Mouse (Mus musculus): ENCODE measurements around the gene Hcfc2. TPM values are rescaled to one million over a fixed set of nuclear protein-coding genes. Genes with fewer than 3 reads are reported as not detected.

Gene Hcfc2
- polyA plus RNA-seq, 1 experiment, result 8.1 TPM

DNA sequence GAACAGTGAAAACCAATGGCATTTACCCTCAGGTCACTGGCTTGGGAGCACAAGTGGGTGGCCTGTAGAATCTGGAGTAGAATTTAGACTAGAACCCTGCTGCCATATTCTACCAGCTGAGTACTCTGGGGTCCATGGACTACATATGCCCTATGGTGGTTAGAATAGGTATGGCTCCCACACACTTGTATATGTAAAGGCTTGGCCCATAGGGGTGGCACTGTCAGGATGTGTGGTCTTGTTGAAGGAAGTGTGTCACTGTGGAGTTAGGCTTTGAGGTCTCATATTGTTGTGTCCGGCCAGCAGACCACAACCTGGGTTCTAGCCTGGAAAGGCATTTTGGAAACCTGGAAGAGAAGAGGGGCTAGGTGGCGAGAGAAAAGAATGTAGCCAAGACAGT is 74.8 kb downstream of the Hcfc2 start:
- Histone ChIP-seq H3K4me1 (ENCODE audit: control insufficient read depth, insufficient read depth, low read length) (no peaks in the 10 kb centered on the region), H3K4me3 (ENCODE audit: insufficient read depth, low read depth, low read length) (no peak overlapping the region), H3K27ac (ENCODE audit: insufficient read depth, low read depth, low read length) (no peak overlapping the region), H3K27me3 (replicated peaks; ENCODE audit: control insufficient read depth, insufficient read depth, low read length) (no peaks in the 10 kb centered on the region), H3K36me3 (ENCODE audit: control insufficient read depth, insufficient read depth, low read length) (no peaks in the 10 kb centered on the region)
- TF ChIP-seq CTCF (conservative IDR thresholded peaks at IDR 0.05; ENCODE audit: insufficient read depth, insufficient read length, low read depth, low read length), result no peak
- TF ChIP-seq POLR2A (IDR thresholded peaks at IDR 0.05; ENCODE audit: low read depth, low read length), result no peak
- 85% methylated on average over 2 of the region's 2 CpGs for WGBS
- DNase-seq, result no peak

DNA sequence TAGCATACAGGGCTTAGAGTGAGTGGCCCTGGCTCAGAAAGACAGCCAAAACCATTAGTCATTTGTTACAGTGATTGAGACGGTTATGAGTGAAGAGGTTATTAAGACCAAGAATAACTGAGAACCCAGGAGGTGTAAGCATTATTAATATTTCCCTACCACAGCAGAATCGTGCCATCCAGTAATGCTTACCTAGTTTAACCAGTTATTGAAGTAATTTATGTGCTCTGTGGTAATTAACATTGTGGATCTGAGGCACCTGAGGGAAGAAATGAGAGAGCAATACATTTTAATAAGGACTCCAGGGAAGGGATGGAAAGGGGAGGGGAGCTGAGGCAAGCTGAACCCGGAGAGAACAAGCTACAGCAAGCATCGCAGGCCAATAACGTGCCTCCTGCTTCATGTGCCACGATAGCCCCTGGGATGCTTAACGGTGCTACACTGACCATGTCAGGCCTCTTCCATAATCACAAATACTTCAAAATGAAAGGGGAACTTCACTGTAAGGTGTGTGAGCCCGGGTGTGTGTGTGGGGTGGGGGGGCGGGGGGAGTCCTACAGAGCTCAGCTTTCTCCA is 75.7 kb downstream of the Hcfc2 start:
- DNase-seq, result no peak
- H3K4me1 ChIP-seq (ENCODE audit: control insufficient read depth, insufficient read depth, low read length), result no peaks in the 10 kb centered on the region
- TF ChIP-seq POLR2A (IDR thresholded peaks at IDR 0.05; ENCODE audit: low read depth, low read length) (no peak), CTCF (conservative IDR thresholded peaks at IDR 0.05; ENCODE audit: insufficient read depth, insufficient read length, low read depth, low read length) (no peak)
- no peaks in the 10 kb centered on the region for H3K27me3 ChIP-seq (replicated peaks; ENCODE audit: control insufficient read depth, insufficient read depth, low read length)
- H3K27ac ChIP-seq (ENCODE audit: insufficient read depth, low read depth, low read length), result no peak overlapping the region
- H3K4me3 ChIP-seq (ENCODE audit: insufficient read depth, low read depth, low read length), result no peak overlapping the region
- H3K36me3 ChIP-seq (ENCODE audit: control insufficient read depth, insufficient read depth, low read length), result no peaks in the 10 kb centered on the region
- 78% methylated on average over 9 of the region's 9 CpGs for WGBS

DNA sequence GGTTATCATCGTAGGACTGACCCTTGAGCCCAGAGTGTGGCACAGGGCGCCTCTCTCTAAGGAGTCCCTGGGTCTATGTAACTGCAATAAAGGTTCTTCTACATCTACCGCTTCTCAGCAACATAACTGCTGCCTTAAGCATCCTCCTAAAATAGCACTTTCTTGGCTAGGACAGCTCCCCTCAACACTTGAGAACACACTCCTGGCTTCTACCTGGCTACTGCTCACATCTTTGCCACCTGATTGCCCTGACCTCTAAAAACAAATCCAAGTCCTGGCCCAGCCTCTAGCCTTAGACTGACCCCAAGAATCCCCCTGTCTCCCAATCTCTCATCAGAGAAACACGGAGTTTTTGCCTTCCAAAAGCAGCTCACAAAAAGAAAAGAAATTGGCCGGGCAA is 78.9 kb downstream of the Hcfc2 start:
- no peak for TF ChIP-seq POLR2A (IDR thresholded peaks at IDR 0.05; ENCODE audit: low read depth, low read length)
- TF ChIP-seq CTCF (conservative IDR thresholded peaks at IDR 0.05; ENCODE audit: insufficient read depth, insufficient read length, low read depth, low read length), result no peak

GRCm38 (mm10) chr10:82777075-82777474 is 81.1 kb downstream of the Hcfc2 start:
- Histone ChIP-seq H3K27me3 (replicated peaks; ENCODE audit: control insufficient read depth, insufficient read depth, low read length) (no peaks in the 10 kb centered on the region), H3K4me3 (ENCODE audit: insufficient read depth, low read depth, low read length) (no peak overlapping the region), H3K4me1 (ENCODE audit: control insufficient read depth, insufficient read depth, low read length) (no peaks in the 10 kb centered on the region; the same call in 1 of the 2 replicates), H3K27ac (ENCODE audit: insufficient read depth, low read depth, low read length) (no peak overlapping the region), H3K36me3 (ENCODE audit: control insufficient read depth, insufficient read depth, low read length) (no peaks in the 10 kb centered on the region)
- TF ChIP-seq CTCF (conservative IDR thresholded peaks at IDR 0.05; ENCODE audit: insufficient read depth, insufficient read length, low read depth, low read length) (no peak), POLR2A (IDR thresholded peaks at IDR 0.05; ENCODE audit: low read depth, low read length) (no peak)
- WGBS, result 61% methylated on average over 2 of the region's 2 CpGs
- DNase-seq, result no peak

More for the DNA sequence above, 78.9 kb downstream of the Hcfc2 start:
- Histone ChIP-seq H3K4me1 (ENCODE audit: control insufficient read depth, insufficient read depth, low read length) (no peaks in the 10 kb centered on the region; the same call in 1 of the 2 replicates), H3K27me3 (replicated peaks; ENCODE audit: control insufficient read depth, insufficient read depth, low read length) (no peaks in the 10 kb centered on the region), H3K36me3 (ENCODE audit: control insufficient read depth, insufficient read depth, low read length) (no peaks in the 10 kb centered on the region), H3K4me3 (ENCODE audit: insufficient read depth, low read depth, low read length) (no peak overlapping the region), H3K27ac (ENCODE audit: insufficient read depth, low read depth, low read length) (no peak overlapping the region)
- WGBS, result 93% methylated on average over 5 of the region's 5 CpGs
- no peak for DNase-seq

GRCm38 (mm10) chr10:82777886-82778285 is 81.9 kb downstream of the Hcfc2 start:
- WGBS, result 22% methylated on average over 13 of the region's 13 CpGs
- DNase-seq, result peak; percentile 70
- no peaks in the 10 kb centered on the region for H3K27me3 ChIP-seq (replicated peaks; ENCODE audit: control insufficient read depth, insufficient read depth, low read length)
- H3K27ac ChIP-seq (ENCODE audit: insufficient read depth, low read depth, low read length), result peak overlapping the region; percentile 66
- H3K4me1 ChIP-seq (ENCODE audit: control insufficient read depth, insufficient read depth, low read length), result no peaks in the 10 kb centered on the region; the same call in 1 of the 2 replicates
- TF ChIP-seq POLR2A (IDR thresholded peaks at IDR 0.05; ENCODE audit: low read depth, low read length) (no peak), CTCF (conservative IDR thresholded peaks at IDR 0.05; ENCODE audit: insufficient read depth, insufficient read length, low read depth, low read length) (no peak)
- peak overlapping the region; percentile 15; the same call in 1 of the 2 replicates for H3K4me3 ChIP-seq (ENCODE audit: insufficient read depth, low read depth, low read length)
- no peaks in the 10 kb centered on the region for H3K36me3 ChIP-seq (ENCODE audit: control insufficient read depth, insufficient read depth, low read length)

DNA sequence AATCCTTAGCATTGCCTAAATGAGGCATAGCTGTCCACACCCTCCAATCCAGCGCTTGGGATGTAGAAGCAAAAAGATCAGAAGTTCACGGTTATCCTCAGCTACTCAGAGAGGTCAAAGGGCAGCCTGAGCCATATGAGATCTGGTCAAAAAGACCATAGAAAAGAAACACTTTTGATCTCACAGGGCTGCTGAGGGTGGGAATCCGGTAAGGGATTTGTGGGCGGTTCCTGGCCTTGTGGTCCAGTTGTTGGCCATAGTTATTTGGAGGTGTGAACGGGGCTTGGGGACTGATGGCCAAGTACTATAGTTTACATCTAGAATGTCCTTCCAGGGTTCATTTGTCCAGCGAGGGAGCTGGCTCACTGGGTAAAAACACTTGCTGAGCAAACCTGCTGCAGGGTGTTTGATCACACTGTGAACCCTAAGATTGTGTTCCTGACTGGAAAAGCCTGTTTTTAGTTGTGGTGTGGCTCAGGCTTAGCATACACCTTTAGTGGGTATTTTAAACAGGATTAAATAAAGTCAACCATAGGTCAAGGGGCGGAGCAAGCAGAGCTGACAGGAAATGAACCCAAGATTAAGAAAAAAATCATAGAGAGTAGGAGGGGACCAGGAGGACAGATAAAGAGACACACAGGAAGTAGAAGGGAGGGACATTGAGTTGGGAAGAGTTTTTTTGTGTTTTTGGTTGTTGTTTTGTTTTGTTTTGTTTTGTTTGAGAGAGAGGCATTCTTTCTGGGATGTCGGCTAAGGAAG is 83.0 kb downstream of the Hcfc2 start:
- no peak for TF ChIP-seq CTCF (conservative IDR thresholded peaks at IDR 0.05; ENCODE audit: insufficient read depth, insufficient read length, low read depth, low read length)
- no peak for TF ChIP-seq POLR2A (IDR thresholded peaks at IDR 0.05; ENCODE audit: low read depth, low read length)
- Histone ChIP-seq H3K4me3 (ENCODE audit: insufficient read depth, low read depth, low read length) (no peak overlapping the region), H3K27me3 (replicated peaks; ENCODE audit: control insufficient read depth, insufficient read depth, low read length) (no peaks in the 10 kb centered on the region), H3K36me3 (ENCODE audit: control insufficient read depth, insufficient read depth, low read length) (no peaks in the 10 kb centered on the region), H3K4me1 (ENCODE audit: control insufficient read depth, insufficient read depth, low read length) (peaks cover 3% of the 10 kb centered on the region), H3K27ac (ENCODE audit: insufficient read depth, low read depth, low read length) (no peak overlapping the region)
- 82% methylated on average over 8 of the region's 8 CpGs for WGBS
- DNase-seq, result no peak

GRCm38 (mm10) chr10:82779831-82780230 is 83.9 kb downstream of the Hcfc2 start:
- 99% methylated on average over 14 of the region's 14 CpGs for WGBS
- H3K4me3 ChIP-seq (ENCODE audit: insufficient read depth, low read depth, low read length), result no peak overlapping the region
- DNase-seq, result no peak

More at GRCm38 (mm10) chr10:82779831-82780230, 83.9 kb downstream of the Hcfc2 start:
- H3K27me3 ChIP-seq (replicated peaks; ENCODE audit: control insufficient read depth, insufficient read depth, low read length), result no peaks in the 10 kb centered on the region
- H3K27ac ChIP-seq (ENCODE audit: insufficient read depth, low read depth, low read length), result no peak overlapping the region
- H3K36me3 ChIP-seq (ENCODE audit: control insufficient read depth, insufficient read depth, low read length), result no peaks in the 10 kb centered on the region
- H3K4me1 ChIP-seq (ENCODE audit: control insufficient read depth, insufficient read depth, low read length), result peaks cover 4% of the 10 kb centered on the region
- TF ChIP-seq POLR2A (IDR thresholded peaks at IDR 0.05; ENCODE audit: low read depth, low read length) (no peak), CTCF (conservative IDR thresholded peaks at IDR 0.05; ENCODE audit: insufficient read depth, insufficient read length, low read depth, low read length) (no peak)

All from kidney, adult 2 months (tissue).